Mouse (Mus musculus) megakaryocyte, embryonic 14.5 days (primary cell): ENCODE measurements around the gene Hrct1. TPM values are rescaled to one million over a fixed set of nuclear protein-coding genes. Genes with fewer than 3 reads are reported as not detected.

Experiments
- H3K27me3 ChIP-seq: replicated peaks from 2 replicates; pipeline ENCODE3; 2012; ENCODE audit warnings: inconsistent platforms
- H3K36me3 ChIP-seq: replicated peaks from 2 replicates; pipeline ENCODE3; 2012; ENCODE audit warnings: low read length, inconsistent platforms, mixed read lengths
- H3K4me1 ChIP-seq: 2 replicates; pipeline ENCODE4 v1.6.1; 2012; ENCODE audit warnings: inconsistent platforms
- H3K4me3 ChIP-seq: replicated peaks from 2 replicates; pipeline ENCODE3; 2012; ENCODE audit warnings: moderate library complexity, mild to moderate bottlenecking, inconsistent platforms
- H3K9me3 ChIP-seq: 2 replicates; pipeline ENCODE4 v1.6.1; 2012; ENCODE audit warnings: inconsistent platforms
- FLI1 ChIP-seq: IDR thresholded peaks from 2 replicates; pipeline ENCODE4 v1.6.1; 2012; ENCODE audit warnings: low read length, inconsistent platforms, mixed read lengths
- GATA1 ChIP-seq: IDR thresholded peaks from 3 replicates; pipeline ENCODE4 v1.6.1; 2012; ENCODE audit warnings: mixed read lengths, low read length, inconsistent platforms, borderline replicate concordance
- polyA plus RNA-seq: library from polyadenylated mRNA; stranded (reverse); fragments of >175 nt; gene quantifications from 2 replicates; pipeline ENCODE4 v1.2.3, GENCODE M21; 2012; ENCODE audit warnings: low replicate concordance; ENCODE audit not compliant: insufficient read depth

Gene Hrct1
- polyA plus RNA-seq, result 0.12 TPM in 1 of 2 replicates, not detected in the other

DNA sequence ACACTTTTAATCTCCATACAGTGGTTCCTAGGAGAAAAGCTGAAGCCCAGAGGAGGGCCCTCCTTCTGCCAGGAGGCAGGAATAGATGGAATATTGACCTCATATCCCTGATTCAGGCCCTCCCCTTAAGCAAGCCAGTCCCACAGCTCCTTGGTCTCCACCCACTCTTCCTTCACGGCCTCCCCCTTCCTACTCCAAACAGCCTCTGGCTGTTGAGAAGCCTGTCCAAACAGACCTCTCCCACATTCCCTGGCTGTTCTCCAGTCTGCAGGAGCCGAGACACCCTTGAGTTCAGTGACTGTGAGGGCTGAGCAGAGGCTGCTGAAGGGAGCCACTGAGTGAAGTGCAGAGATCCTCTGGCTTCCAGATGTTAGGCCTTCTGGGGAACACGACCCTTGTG lies at the start of gene Hrct1:
TSS of gene Hrct1 (plus strand) at position 194 of the 400 bp plus-strand sequence.
- Histone ChIP-seq H3K27me3 (peaks cover 34% of the 10 kb centered on the region), H3K4me3 (peak within 1 kb of the TSS; percentile 73), H3K4me1 (peaks cover 56% of the 10 kb centered on the region), H3K36me3 (no peaks in the 10 kb centered on the region), H3K9me3 (peaks cover 9% of the 10 kb centered on the region; the same call in 1 of the 2 replicates)
- TF ChIP-seq FLI1 (no peak), GATA1 (no peak)

DNA sequence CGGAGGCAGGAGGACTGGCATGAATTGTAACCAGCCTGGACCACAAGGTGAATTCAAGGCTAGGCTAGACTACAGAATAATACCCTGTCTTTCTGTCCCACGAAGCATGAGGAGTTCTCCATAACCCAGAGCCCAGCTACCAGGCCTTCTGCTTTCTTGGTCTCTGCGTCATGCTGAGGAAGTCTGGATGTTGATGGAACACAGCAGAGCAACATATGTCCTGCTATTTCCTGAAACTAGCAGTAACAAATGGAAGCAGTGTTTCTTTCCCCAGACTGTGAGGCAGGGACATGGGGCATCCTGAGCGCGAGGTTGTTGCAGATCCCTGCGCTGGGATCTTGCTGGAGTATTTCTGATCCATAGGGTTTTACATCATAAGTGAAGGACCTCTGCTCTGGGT lies 48.4 kb upstream of the Hrct1 start:
- H3K4me1 ChIP-seq, result peaks cover 10% of the 10 kb centered on the region
- no peak overlapping the region for H3K4me3 ChIP-seq
- no peaks in the 10 kb centered on the region for H3K9me3 ChIP-seq
- no peaks in the 10 kb centered on the region for H3K36me3 ChIP-seq
- H3K27me3 ChIP-seq, result peaks cover 32% of the 10 kb centered on the region
- TF ChIP-seq GATA1 (no peak), FLI1 (no peak)

DNA sequence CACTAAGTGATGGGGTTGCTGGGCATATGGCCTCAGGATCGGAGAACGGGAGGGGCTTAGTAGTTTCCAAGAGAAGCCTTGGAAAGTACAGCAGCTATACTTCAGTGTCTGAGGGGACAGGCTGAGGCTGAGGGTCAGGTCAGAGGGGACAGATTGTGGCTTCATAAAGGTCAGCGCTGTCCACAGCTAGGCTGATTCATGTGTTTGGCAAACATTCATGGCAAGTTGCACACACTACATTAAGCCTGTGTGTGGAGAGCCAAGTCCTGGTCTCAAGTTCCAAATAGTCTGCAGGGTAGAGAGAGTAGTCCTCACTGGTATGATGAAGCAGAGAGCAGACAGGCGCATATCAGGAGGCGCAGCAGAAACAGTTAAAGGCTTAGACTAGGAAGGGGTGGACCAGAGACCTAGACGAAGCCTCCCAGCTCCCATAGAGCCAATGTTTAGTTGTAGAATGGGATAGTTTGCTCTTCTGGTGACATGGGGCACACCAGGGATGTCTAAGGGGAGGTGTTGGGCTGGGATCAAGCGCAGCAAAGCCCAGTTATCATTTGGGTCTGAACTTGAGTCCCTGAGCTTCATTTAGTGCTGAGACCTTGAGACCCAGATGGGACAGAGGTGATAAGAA lies 47.5 kb upstream of the Hrct1 start:
- H3K4me3 ChIP-seq, result no peak overlapping the region
- H3K9me3 ChIP-seq, result no peaks in the 10 kb centered on the region
- H3K27me3 ChIP-seq, result peaks cover 29% of the 10 kb centered on the region
- H3K36me3 ChIP-seq, result no peaks in the 10 kb centered on the region
- no peak for TF ChIP-seq FLI1
- no peak for TF ChIP-seq GATA1
- H3K4me1 ChIP-seq, result peaks cover 10% of the 10 kb centered on the region

DNA sequence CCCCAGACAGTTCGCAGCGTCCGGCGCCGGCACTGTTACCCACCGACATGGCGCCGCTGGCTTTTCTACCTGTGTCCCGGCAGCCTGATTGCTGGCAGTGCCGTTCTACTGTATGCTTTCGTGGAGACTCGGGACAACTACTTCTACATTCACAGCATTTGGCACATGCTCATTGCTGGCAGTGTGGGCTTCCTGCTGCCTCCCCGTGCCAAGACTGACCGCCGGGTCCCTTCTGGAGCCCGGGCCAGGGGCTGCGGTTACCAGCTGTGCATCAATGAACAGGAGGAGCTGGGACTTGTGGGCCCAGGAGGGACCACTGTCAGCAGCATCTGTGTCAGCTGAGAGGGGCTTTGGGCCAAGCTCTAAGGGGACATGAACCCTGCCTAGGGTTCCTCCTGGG lies 37.0 kb upstream of the Hrct1 start:
- no peaks in the 10 kb centered on the region for H3K36me3 ChIP-seq
- H3K9me3 ChIP-seq, result no peaks in the 10 kb centered on the region
- H3K27me3 ChIP-seq, result peaks cover 35% of the 10 kb centered on the region
- peaks cover 25% of the 10 kb centered on the region for H3K4me1 ChIP-seq
- TF ChIP-seq FLI1 (no peak), GATA1 (no peak)
- no peak overlapping the region for H3K4me3 ChIP-seq

DNA sequence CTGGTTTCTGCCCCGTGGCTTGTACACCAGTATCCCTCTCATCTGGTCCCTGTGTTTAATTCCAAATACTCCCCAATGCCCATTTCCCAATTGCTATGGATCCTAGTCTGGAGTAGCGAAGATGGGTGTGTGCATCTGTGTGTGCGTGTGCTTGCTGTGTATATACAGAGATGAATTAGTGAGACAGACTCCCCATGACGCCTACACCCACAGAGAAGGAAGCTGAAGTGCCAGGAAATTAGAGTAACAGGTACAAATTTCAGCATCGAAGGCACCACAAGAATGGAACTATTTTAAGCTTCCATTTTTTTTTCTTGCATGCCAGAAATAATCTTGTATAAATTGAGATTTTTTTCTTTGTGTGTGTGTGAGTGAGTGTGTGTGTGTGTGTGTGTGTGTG lies 36.0 kb upstream of the Hrct1 start:
- Histone ChIP-seq H3K27me3 (peaks cover 29% of the 10 kb centered on the region), H3K4me1 (peaks cover 35% of the 10 kb centered on the region), H3K4me3 (no peak overlapping the region), H3K9me3 (no peaks in the 10 kb centered on the region), H3K36me3 (no peaks in the 10 kb centered on the region)
- TF ChIP-seq FLI1, result no peak
- TF ChIP-seq GATA1, result no peak

DNA sequence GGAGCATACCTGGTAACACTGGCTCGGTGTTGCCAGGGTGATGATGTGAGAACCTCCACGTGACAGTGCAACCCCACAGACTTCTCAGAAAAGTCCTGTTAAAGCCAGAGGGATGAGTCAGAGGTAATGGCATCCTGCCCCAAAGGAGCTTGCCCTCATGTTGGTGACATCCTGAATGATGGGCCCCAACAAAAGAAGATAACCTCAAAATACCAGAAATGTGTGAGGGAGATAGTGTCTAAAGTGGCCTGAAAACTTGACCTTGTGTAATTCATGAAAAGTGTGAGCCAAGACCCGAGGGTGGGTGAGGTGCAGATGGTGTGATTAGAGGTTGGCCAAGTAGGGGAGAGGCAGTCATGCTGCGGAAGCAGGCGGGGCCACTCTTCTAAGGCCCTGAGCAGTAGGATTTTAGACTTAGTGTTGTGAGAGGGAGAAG lies 33.2 kb upstream of the Hrct1 start:
- TF ChIP-seq GATA1, result no peak
- Histone ChIP-seq H3K4me3 (peak overlapping the region; percentile 39), H3K9me3 (no peaks in the 10 kb centered on the region), H3K36me3 (no peaks in the 10 kb centered on the region), H3K27me3 (peaks cover 48% of the 10 kb centered on the region), H3K4me1 (peaks cover 44% of the 10 kb centered on the region)

DNA sequence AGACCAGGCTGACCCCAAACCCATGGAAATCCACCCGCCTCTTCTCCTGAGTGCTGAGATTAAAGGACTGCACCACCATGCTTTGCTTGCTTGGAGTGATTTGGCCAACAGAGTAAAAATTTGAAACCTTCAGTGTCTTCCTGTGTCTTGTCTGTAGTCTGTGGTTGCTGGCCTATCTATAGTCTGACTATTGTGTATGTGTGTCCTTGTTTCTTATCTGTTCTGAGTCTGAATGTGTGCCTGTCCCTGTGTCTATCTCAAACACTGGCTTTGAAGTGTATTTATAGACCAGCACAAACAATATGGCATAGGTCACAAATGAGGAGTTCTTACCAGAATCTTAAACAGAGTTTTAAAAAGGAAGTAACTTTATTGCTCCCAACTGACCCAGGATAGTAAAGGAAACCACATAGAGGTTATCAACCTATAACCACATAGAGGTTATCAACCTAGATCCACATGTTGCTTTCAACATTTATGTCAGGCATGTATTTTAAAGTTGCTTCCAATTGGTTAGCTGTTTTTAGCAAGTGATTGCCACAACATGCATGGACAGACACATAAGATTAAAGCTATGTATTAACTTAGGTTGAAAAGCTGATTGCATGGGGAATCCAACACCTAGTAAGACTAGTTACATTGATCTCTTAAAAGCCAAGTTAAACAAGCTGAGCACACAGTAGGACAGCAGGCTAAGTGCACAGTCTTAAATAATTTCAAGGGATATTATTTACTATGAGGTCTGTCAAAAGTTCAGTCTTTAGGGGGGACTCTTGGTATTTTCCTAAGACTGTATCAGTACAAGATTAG lies 32.3 kb upstream of the Hrct1 start:
- H3K9me3 ChIP-seq, result no peaks in the 10 kb centered on the region
- H3K27me3 ChIP-seq, result peaks cover 48% of the 10 kb centered on the region
- no peaks in the 10 kb centered on the region for H3K36me3 ChIP-seq
- TF ChIP-seq GATA1 (no peak), FLI1 (no peak)
- H3K4me1 ChIP-seq, result peaks cover 44% of the 10 kb centered on the region
- no peak overlapping the region for H3K4me3 ChIP-seq

DNA sequence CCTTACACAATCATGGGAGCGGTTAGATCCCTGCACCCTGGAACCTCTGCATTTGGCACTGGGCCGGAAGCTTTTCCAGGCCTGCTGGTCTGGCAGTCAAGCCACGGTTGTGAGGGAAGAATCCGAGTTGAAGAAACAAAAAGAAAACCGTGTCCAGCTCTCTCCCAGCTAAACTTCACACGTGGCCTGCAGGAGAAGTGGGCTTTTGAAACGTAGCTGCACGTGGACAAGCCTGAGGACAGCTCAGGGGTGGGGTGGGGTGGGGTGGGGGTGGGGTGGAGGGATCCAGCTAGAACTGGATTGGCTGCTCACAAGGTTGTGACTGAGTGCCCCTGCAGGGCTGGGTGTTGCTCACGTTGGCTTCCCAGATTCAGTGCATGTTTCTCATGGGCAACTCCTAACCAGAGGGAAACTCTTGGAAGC lies 31.7 kb upstream of the Hrct1 start:
- H3K4me3 ChIP-seq, result no peak overlapping the region
- TF ChIP-seq GATA1, result no peak
- no peak for TF ChIP-seq FLI1
- H3K4me1 ChIP-seq, result peaks cover 44% of the 10 kb centered on the region
- H3K9me3 ChIP-seq, result no peaks in the 10 kb centered on the region
- H3K36me3 ChIP-seq, result no peaks in the 10 kb centered on the region
- H3K27me3 ChIP-seq, result peaks cover 44% of the 10 kb centered on the region

DNA sequence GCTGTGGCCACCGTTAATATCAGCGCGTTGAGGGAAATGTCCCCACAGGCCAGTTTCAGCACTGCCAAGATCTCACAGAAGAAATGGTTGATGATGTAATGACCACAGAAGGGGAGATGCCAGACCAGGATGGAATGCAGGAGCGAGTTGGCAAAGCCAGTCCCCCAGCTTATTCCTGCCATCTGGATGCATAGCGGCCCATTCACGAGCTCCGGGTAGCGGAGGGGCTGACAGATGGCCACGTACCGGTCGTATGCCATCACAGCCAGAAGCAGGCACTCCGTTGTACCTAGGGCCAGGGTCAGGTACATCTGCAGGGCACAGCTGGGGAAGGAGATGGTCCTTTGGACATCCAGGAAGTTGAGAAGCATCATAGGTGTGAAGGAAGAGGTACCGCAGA lies 30.4 kb upstream of the Hrct1 start:
- Histone ChIP-seq H3K27me3 (peaks cover 36% of the 10 kb centered on the region), H3K9me3 (no peaks in the 10 kb centered on the region), H3K4me3 (no peak overlapping the region), H3K4me1 (peaks cover 44% of the 10 kb centered on the region), H3K36me3 (no peaks in the 10 kb centered on the region)
- TF ChIP-seq FLI1, result no peak

DNA sequence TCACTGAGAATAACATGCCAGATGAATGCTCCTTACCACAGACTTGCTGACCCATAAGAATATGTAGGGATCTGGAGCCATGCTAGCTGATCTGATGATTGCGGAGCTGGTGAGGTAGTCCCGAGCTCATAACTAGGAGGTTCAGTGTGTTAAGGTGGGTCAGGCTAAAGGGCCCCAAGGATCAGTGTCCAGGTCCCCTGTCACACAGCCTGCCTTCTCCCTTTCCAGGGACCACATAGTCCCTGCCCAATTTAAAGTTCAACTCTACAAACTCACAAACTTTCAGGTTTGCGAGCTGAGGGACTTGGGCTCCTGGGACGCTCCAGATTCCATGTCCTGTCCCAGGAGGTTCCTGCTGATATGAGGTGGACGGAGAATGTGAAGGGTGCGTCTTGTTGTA lies 26.3 kb upstream of the Hrct1 start, which contains the start of gene Olfr70:
TSS of gene Olfr70 (minus strand) at position 101 of the 400 bp plus-strand sequence.
- peaks cover 48% of the 10 kb centered on the region for H3K27me3 ChIP-seq
- H3K36me3 ChIP-seq, result no peaks in the 10 kb centered on the region
- H3K4me3 ChIP-seq, result no peak within 1 kb of the TSS
- no peak for TF ChIP-seq GATA1
- no peaks in the 10 kb centered on the region for H3K9me3 ChIP-seq
- peaks cover 12% of the 10 kb centered on the region for H3K4me1 ChIP-seq
